Mouse (Mus musculus) testis, postnatal 10 days (tissue): ENCODE results near the gene Asna1.

Experiments
- DNase-seq: peaks from one replicate; pipeline ENCODE4 v3.0.0; 2021; ENCODE audit warnings: low spot score

The Asna1 gene

DNA sequence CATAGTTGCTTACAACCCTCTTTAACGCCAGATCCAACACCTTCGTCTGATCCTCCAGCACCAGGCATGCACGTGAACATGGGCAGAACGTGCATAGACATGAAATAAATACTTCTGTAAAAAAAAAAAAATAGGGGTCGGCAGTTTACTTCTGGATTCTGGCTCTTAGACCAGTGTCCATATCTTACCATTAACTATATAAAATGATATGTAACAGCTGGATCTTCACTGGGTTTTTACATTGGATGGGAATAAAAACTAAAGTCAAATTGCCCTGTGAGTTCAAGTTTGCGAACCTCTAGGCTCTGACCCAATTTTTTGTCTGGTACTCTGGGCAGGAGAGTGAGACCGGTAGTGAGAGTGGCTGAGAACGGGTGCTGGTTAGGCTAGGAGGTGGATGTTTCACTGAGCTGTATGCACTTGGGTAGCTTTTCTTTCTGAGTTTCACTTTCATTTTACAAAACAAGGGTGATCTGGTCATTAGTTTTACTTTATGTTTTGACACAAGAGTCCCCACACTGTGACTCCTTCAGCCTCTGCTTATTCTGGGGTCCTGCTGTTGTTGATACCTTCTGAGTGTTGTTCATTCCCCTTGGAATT is 50.4 kb downstream of the Asna1 start:
- DNase-seq = no peak

DNA sequence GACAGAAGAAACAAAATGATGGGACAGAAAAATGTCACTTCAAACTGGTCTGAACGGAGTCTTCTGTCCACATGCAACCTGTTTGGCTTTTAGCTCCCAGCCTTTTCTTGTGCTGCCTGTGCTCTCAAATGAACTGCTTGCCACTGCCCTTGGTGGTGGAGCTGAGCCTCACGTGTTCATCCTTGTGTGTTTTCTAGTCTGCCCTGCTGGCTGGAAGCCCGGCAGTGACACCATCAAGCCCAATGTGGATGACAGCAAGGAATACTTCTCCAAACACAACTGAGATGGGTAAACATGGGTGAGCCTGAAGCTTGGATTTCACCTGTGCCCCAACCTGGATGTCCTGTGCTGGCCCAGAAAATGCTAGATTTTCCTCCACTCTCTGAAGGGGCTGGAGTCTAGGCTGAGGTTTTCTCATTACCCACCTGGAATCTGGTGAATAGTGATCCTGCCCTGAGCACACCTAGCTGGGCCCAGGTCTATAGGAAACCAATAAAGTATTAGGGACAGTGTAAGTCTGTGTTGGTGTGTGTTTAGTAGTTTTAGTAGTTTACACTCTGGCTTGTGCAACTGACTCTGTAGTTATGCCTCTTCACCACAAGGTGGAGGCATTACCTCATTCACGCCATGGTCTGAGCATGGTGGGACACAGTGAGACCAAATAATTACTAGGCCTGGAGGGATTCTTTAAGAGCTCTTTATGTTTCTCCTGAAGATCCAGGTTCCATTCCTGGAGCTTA is 51.1 kb downstream of the Asna1 start:
- peak; percentile 66 for DNase-seq

DNA sequence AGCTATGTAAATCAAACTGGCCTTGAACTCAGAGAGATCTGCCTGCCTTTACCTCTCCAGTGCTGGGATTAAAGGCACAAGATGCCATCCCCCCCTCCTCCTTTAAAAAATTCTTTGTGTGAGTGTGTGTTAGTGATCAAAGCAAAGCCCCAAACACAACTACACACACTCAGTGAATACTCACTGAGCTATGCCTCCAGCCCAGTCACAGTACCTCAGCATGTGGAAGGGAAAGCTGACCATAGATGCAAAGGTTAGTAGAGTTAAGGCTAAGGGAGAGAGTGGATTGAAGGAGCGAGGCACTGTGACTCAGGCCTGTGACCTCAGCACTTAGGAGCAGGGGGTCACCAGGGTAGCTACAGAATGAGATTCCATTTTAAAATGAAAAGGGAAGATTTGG is 52.0 kb downstream of the Asna1 start:
- DNase-seq = no peak

DNA sequence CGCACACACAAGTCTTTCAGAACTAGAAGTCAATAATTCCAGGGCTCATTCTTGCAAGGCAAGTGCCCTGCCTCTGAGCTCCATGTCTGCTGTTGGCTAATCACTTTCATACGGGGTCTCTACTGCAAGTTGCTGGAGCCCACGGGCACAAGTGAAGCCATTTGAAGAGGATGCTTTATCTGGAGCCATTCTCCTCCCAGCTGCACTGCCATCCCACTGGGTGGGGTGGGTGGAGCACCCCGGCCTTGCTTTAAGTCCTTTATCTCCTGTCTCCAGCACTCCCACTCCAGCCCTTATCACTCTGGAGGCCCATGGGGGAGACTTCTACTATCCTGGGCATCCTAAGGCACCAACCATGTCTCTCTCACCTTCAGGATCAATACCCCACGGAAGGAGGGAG is 54.2 kb downstream of the Asna1 start:
- DNase-seq = no peak

DNA sequence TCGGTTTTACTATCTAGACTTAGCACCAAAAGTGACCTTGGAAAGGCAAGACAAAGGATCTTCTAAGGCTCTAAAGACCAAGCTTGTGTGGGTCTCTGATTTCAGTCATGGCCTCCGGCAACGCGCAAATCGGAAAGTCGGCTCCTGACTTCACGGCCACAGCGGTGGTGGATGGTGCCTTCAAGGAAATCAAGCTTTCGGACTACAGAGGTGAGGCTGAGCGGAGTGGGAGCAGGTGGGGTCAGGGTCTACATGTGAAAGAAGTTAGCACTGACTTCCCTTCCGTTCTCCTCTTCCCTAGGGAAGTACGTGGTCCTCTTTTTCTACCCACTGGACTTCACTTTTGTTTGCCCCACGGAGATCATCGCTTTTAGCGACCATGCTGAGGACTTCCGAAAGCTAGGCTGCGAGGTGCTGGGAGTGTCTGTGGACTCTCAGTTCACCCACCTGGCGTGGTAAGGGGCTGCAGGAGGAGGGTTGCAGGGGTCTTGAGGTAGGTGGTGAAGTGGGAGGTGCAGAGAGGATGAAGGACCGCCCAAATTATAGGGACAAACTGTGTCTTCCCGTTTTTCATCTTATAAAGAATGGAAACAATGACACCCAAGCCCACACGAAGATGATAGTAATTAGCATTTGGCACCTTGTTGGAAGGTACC is 54.8 kb downstream of the Asna1 start:
- no peak for DNase-seq

DNA sequence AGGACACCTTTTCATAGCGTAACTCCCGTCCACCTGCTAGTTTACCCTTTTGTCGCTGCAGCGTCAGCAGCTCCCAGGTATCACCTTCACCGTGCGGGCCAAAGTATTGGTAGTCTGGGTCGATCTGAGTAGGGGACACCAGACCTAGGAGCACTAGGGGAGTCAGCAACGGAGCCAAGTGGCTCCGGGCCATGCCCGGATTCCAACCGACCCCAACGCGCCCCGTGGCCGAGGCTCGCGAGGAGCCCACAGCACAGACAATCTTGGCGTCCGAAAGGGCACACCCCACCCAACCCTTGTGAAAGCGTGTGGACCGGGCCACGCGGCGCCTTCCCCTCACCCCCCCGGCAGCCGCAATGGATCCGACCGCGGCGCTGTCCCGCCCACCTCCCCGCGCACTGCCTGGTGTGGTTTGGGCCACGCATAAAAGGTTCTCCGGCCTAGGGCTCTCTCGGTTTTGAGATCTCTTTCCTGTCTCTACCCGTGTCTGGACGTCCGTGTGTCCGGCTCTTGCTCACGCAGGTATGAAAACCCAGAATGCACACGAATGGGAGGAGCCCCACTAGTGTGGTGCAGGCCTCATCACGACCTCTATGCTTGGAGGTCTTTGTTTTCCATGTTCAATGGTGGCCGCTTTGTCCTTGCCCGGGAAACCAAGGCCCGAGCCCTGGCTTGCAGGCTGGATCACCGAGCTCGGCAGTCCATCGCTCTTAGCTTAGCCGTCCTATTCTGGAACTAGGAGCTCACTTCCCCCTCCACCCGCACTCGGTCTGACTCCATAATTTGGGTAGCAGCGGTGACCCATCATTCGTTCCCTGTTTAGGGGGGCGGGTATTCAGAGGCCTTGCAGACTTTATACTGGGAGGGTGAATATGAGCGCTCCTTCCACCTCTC is 55.6 kb downstream of the Asna1 start, which contains the start of the genes Gm49661, Prdx2 and Rnaseh2a:
Gene Gm49661, minus strand, starts transcription at position 193 of the 894 bp plus-strand sequence.
Gene Prdx2, plus strand, starts transcription at position 347 of the 894 bp plus-strand sequence.
Gene Rnaseh2a, minus strand, starts transcription at position 527 of the 894 bp plus-strand sequence.
- peak; percentile 85 for DNase-seq

DNA sequence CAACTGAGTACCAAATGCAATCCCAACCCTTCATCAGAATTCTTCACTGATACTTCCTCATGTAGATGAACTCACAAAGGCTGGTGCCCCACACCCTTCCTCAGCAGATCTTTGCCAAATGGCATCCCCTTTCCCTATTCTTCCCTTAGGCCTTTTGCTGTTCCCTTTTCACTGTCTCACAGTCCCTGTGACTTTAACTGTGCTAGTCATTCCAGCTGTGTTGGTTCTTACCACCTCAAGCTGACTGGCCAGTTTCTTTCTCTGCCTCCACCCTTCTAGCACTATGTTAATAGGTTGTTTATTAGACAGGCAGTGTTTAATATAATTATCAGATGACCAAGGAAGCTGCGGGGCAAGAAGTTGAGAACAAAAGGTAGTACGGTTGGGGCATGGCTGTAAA is 56.4 kb downstream of the Asna1 start:
- no peak for DNase-seq
